Comparison of ENCODE assay signal across 25 mouse cellular contexts in genomic region chr8:48756874-48757273, GRCm38 (mm10).
A peak's percentile ranks its signal among the peaks of the same experiment; 100 is the strongest.
DNase-seq lines count a peak whose midpoint lies in the region; ATAC-seq and TF ChIP-seq lines count a peak whose summit lies in the region.
"Had no signal": no experiment of that assay in that cellular context is flagged by ENCODE, and none has a peak within 500 bp of the region (broad histone marks: within the 10 kb centered on the region; RNA-seq: fewer than 3 reads in every experiment).

No protein-coding gene starts in this region.

- no peak overlapping the region for H3K27ac ChIP-seq in heart, embryonic 10.5 days
- H3K27ac ChIP-seq in heart, postnatal 0 days (ENCODE audit: low read depth): peak overlapping the region; percentile 82
- H3K27ac ChIP-seq: embryonic facial prominence, embryonic 10.5 days; embryonic facial prominence, embryonic 12.5 days; forebrain, embryonic 13.5 days had no signal

- H3K9ac ChIP-seq in heart, postnatal 0 days (replicated peaks; ENCODE audit: low read depth, low read length): no peak overlapping the region
- H3K9ac ChIP-seq: embryonic facial prominence, embryonic 12.5 days; forebrain, embryonic 13.5 days had no signal

- peak; percentile 10 for DNase-seq in gastrocnemius, adult 18-20 months (ENCODE audit: low spot score)
- no peak for DNase-seq in gastrocnemius, postnatal 25 days
- DNase-seq in heart, adult 11 months: peak; percentile 65
- no peak for DNase-seq in heart, embryonic 10.5 days (ENCODE audit: low spot score)
- DNase-seq in heart, adult 8-10 months (ENCODE audit: low spot score): peak; percentile 41
- no peak for DNase-seq in heart, postnatal 14 days
- peak; percentile 52 for DNase-seq in heart, postnatal 0 days (ENCODE audit: low spot score)
- DNase-seq in heart, postnatal 36 days: no peak
- DNase-seq: adrenal gland, adult 8-10 months; adrenal gland, postnatal 14 days; adrenal gland, postnatal 36 days; B cell, adult 2 months; cerebellum, adult 11-12 months; cerebellum, adult 2 months; cerebellum, adult 9-10 months; cerebellum, postnatal 10 days; cerebellum, postnatal 25 days had no signal

- WGBS in heart, embryonic 10.5 days: 71% methylated on average over 2 of the region's 2 CpGs
- WGBS in heart, postnatal 0 days: 31% methylated on average over 2 of the region's 2 CpGs

- H3K36me3 ChIP-seq in heart, embryonic 10.5 days: no peaks in the 10 kb centered on the region
- no peaks in the 10 kb centered on the region for H3K36me3 ChIP-seq in heart, postnatal 0 days (replicated peaks; ENCODE audit: control insufficient read depth, insufficient read depth, low read length)
- H3K36me3 ChIP-seq: embryonic facial prominence, embryonic 10.5 days; embryonic facial prominence, embryonic 12.5 days; G1E had no signal

- no peaks in the 10 kb centered on the region for H3K27me3 ChIP-seq in heart, embryonic 10.5 days (ENCODE audit: insufficient read depth, poor library complexity, severe bottlenecking)
- H3K27me3 ChIP-seq in heart, postnatal 0 days (ENCODE audit: control insufficient read depth, insufficient read depth, low read length): no peaks in the 10 kb centered on the region
- H3K27me3 ChIP-seq: CH12.LX; embryonic facial prominence, embryonic 12.5 days; forebrain, embryonic 13.5 days; Patski had no signal

- peak; percentile 56; the same call in 1 of the 2 replicates for TF ChIP-seq EP300 in heart, postnatal 0 days (IDR thresholded peaks at IDR 0.05; ENCODE audit: low read depth)

- H3K4me1 ChIP-seq in heart, embryonic 10.5 days: peaks cover 13% of the 10 kb centered on the region
- H3K4me1 ChIP-seq in heart, postnatal 0 days (ENCODE audit: control insufficient read depth, insufficient read depth): peaks cover 16% of the 10 kb centered on the region
- H3K4me1 ChIP-seq: embryonic facial prominence, embryonic 12.5 days had no signal

- no peak for TF ChIP-seq CTCF in heart, postnatal 0 days (IDR thresholded peaks at IDR 0.05; ENCODE audit: low read depth)

- H3K4me2 ChIP-seq in heart, postnatal 0 days (ENCODE audit: low read depth, low read length): no peak overlapping the region
- H3K4me2 ChIP-seq: embryonic facial prominence, embryonic 12.5 days; forebrain, embryonic 13.5 days had no signal

- H3K4me3 ChIP-seq in heart, embryonic 10.5 days: no peak overlapping the region
- no peak overlapping the region for H3K4me3 ChIP-seq in heart, postnatal 0 days (ENCODE audit: low read depth, low read length)
- H3K4me3 ChIP-seq: embryonic facial prominence, embryonic 10.5 days; embryonic facial prominence, embryonic 12.5 days; forebrain, embryonic 13.5 days had no signal

- ATAC-seq in heart, postnatal 0 days (ENCODE audit: insufficient read depth, low read depth): no peak
- ATAC-seq: activated CD4-positive, CD25-positive, alpha-beta regulatory T cell, adult 4 months; CD4-positive, CD25-positive, alpha-beta regulatory T cell, adult 4 months; forebrain, embryonic 13.5 days; Patski had no signal

- H3K9me3 ChIP-seq in heart, embryonic 10.5 days: no peaks in the 10 kb centered on the region
- no peaks in the 10 kb centered on the region for H3K9me3 ChIP-seq in heart, postnatal 0 days (replicated peaks; ENCODE audit: control insufficient read depth, low read length)
- H3K9me3 ChIP-seq: embryonic facial prominence, embryonic 10.5 days; embryonic facial prominence, embryonic 12.5 days; forebrain, embryonic 13.5 days had no signal

- intact Hi-C loops in heart, postnatal 14 days (cut with DNase I): no loop called here
- intact Hi-C loops in heart, postnatal 36 days (cut with DNase I): loop anchor here (5.0 kb wide), 1 partner anchor 65 kb away; no protein-coding TSS in a partner anchor

Comparison
In these comparisons a context has a peak if more than half of its experiments do, and no peak if none do; other contexts are left out.
1. DNase-seq: peak in gastrocnemius, adult 18-20 months (single experiment), heart, adult 11 months (single experiment), heart, adult 8-10 months (single experiment) and heart, postnatal 0 days (single experiment); none in gastrocnemius, postnatal 25 days (single experiment), heart, embryonic 10.5 days (single experiment), heart, postnatal 14 days (0 of 2) and heart, postnatal 36 days (0 of 2).